Mouse (Mus musculus): ENCODE measurements around the gene Mmachc. TPM values are rescaled to one million over a fixed set of nuclear protein-coding genes. Genes with fewer than 3 reads are reported as not detected.
"Not testable (repeated sequence)": the region's sequence is repeated elsewhere in the genome, so short reads cannot be mapped to it uniquely, and the experiment has no call there.

The Mmachc gene
- polyA plus RNA-seq, 1 experiment: 30.3 TPM

- no peak for DNase-seq
- Histone ChIP-seq H3K36me3 (ENCODE audit: control insufficient read depth, insufficient read depth, low read length) (no peaks in the 10 kb centered on the region), H3K27ac (ENCODE audit: insufficient read depth, low read depth, low read length) (no peak overlapping the region), H3K4me3 (ENCODE audit: insufficient read depth, low read depth, low read length) (no peak overlapping the region), H3K4me1 (ENCODE audit: control insufficient read depth, insufficient read depth, low read length) (peaks cover 12% of the 10 kb centered on the region), H3K27me3 (replicated peaks; ENCODE audit: control insufficient read depth, insufficient read depth, low read length) (no peaks in the 10 kb centered on the region)
- TF ChIP-seq CTCF (conservative IDR thresholded peaks at IDR 0.05; ENCODE audit: insufficient read depth, insufficient read length, low read depth, low read length) (no peak), POLR2A (IDR thresholded peaks at IDR 0.05; ENCODE audit: low read depth, low read length) (no peak)
- WGBS: 97% methylated on average over 1 of the region's 1 CpGs
Observed at GRCm38 (mm10) chr4:116661998-116662397, 46.2 kb downstream of the Mmachc start.

GRCm38 (mm10) chr4:116660829-116661228, 47.4 kb downstream of the Mmachc start:
- WGBS: 55% methylated on average over 6 of the region's 6 CpGs
- Histone ChIP-seq H3K4me3 (ENCODE audit: insufficient read depth, low read depth, low read length) (no peak overlapping the region), H3K4me1 (ENCODE audit: control insufficient read depth, insufficient read depth, low read length) (peaks cover 17% of the 10 kb centered on the region), H3K36me3 (ENCODE audit: control insufficient read depth, insufficient read depth, low read length) (no peaks in the 10 kb centered on the region), H3K27ac (ENCODE audit: insufficient read depth, low read depth, low read length) (peak overlapping the region; percentile 49; the same call in 1 of the 2 replicates), H3K27me3 (replicated peaks; ENCODE audit: control insufficient read depth, insufficient read depth, low read length) (no peaks in the 10 kb centered on the region)
- peak; percentile 83 for DNase-seq
- TF ChIP-seq CTCF (conservative IDR thresholded peaks at IDR 0.05; ENCODE audit: insufficient read depth, insufficient read length, low read depth, low read length) (no peak), POLR2A (IDR thresholded peaks at IDR 0.05; ENCODE audit: low read depth, low read length) (no peak)

GRCm38 (mm10) chr4:116659916-116660315, 48.3 kb downstream of the Mmachc start:
- DNase-seq; H3K27ac ChIP-seq (ENCODE audit: insufficient read depth, low read depth, low read length); H3K36me3 ChIP-seq (ENCODE audit: control insufficient read depth, insufficient read depth, low read length); H3K4me3 ChIP-seq (ENCODE audit: insufficient read depth, low read depth, low read length); H3K27me3 ChIP-seq (replicated peaks; ENCODE audit: control insufficient read depth, insufficient read depth, low read length): not testable (repeated sequence)
- 58% methylated on average over 6 of the region's 6 CpGs for WGBS
- H3K4me1 ChIP-seq (ENCODE audit: control insufficient read depth, insufficient read depth, low read length): peaks cover 24% of the 10 kb centered on the region

GRCm38 (mm10) chr4:116659474-116659873, 48.7 kb downstream of the Mmachc start:
- H3K4me3 ChIP-seq (ENCODE audit: insufficient read depth, low read depth, low read length): peak overlapping the region; percentile 26; the same call in 1 of the 2 replicates
- H3K4me1 ChIP-seq (ENCODE audit: control insufficient read depth, insufficient read depth, low read length): peaks cover 28% of the 10 kb centered on the region
- WGBS: 11% methylated on average over 2 of the region's 2 CpGs
- no peaks in the 10 kb centered on the region for H3K36me3 ChIP-seq (ENCODE audit: control insufficient read depth, insufficient read depth, low read length)
- H3K27me3 ChIP-seq (replicated peaks; ENCODE audit: control insufficient read depth, insufficient read depth, low read length): no peaks in the 10 kb centered on the region
- peak; percentile 96 for DNase-seq
- no peak for TF ChIP-seq POLR2A (IDR thresholded peaks at IDR 0.05; ENCODE audit: low read depth, low read length)
- peak overlapping the region; percentile 99 for H3K27ac ChIP-seq (ENCODE audit: insufficient read depth, low read depth, low read length)

GRCm38 (mm10) chr4:116657971-116658370, 50.2 kb downstream of the Mmachc start:
- no peaks in the 10 kb centered on the region for H3K27me3 ChIP-seq (replicated peaks; ENCODE audit: control insufficient read depth, insufficient read depth, low read length)
- no peaks in the 10 kb centered on the region for H3K36me3 ChIP-seq (ENCODE audit: control insufficient read depth, insufficient read depth, low read length)
- H3K27ac ChIP-seq (ENCODE audit: insufficient read depth, low read depth, low read length): peak overlapping the region; percentile 83
- TF ChIP-seq CTCF (conservative IDR thresholded peaks at IDR 0.05; ENCODE audit: insufficient read depth, insufficient read length, low read depth, low read length): no peak
- TF ChIP-seq POLR2A (IDR thresholded peaks at IDR 0.05; ENCODE audit: low read depth, low read length): no peak
- H3K4me3 ChIP-seq (ENCODE audit: insufficient read depth, low read depth, low read length): no peak overlapping the region; the same call in 1 of the 2 replicates
- 32% methylated on average over 3 of the region's 3 CpGs for WGBS
- peak; percentile 44 for DNase-seq
- peaks cover 31% of the 10 kb centered on the region for H3K4me1 ChIP-seq (ENCODE audit: control insufficient read depth, insufficient read depth, low read length)

- TF ChIP-seq POLR2A (IDR thresholded peaks at IDR 0.05; ENCODE audit: low read depth, low read length): no peak
- no peak for TF ChIP-seq CTCF (conservative IDR thresholded peaks at IDR 0.05; ENCODE audit: insufficient read depth, insufficient read length, low read depth, low read length)
- 60% methylated on average over 3 of the region's 3 CpGs for WGBS
- Histone ChIP-seq H3K4me3 (ENCODE audit: insufficient read depth, low read depth, low read length) (no peak overlapping the region), H3K27me3 (replicated peaks; ENCODE audit: control insufficient read depth, insufficient read depth, low read length) (no peaks in the 10 kb centered on the region), H3K4me1 (ENCODE audit: control insufficient read depth, insufficient read depth, low read length) (peaks cover 36% of the 10 kb centered on the region), H3K27ac (ENCODE audit: insufficient read depth, low read depth, low read length) (peak overlapping the region; percentile 95), H3K36me3 (ENCODE audit: control insufficient read depth, insufficient read depth, low read length) (no peaks in the 10 kb centered on the region)
- DNase-seq: no peak
Observed at GRCm38 (mm10) chr4:116655658-116656057, 52.5 kb downstream of the Mmachc start.

- peaks cover 37% of the 10 kb centered on the region for H3K4me1 ChIP-seq (ENCODE audit: control insufficient read depth, insufficient read depth, low read length)
- peak; percentile 89 for DNase-seq
- 0 out of 2 replicates have a peak, but pooled peaks cover under 1% of the 10 kb centered on the region for H3K36me3 ChIP-seq (ENCODE audit: control insufficient read depth, insufficient read depth, low read length)
- TF ChIP-seq CTCF (conservative IDR thresholded peaks at IDR 0.05; ENCODE audit: insufficient read depth, insufficient read length, low read depth, low read length): no peak
- TF ChIP-seq POLR2A (IDR thresholded peaks at IDR 0.05; ENCODE audit: low read depth, low read length): no peak
- peak overlapping the region; percentile 92 for H3K27ac ChIP-seq (ENCODE audit: insufficient read depth, low read depth, low read length)
- 23% methylated on average over 2 of the region's 2 CpGs for WGBS
- no peak overlapping the region for H3K4me3 ChIP-seq (ENCODE audit: insufficient read depth, low read depth, low read length)
- H3K27me3 ChIP-seq (replicated peaks; ENCODE audit: control insufficient read depth, insufficient read depth, low read length): no peaks in the 10 kb centered on the region
Observed at GRCm38 (mm10) chr4:116655100-116655499, 53.1 kb downstream of the Mmachc start.

- TF ChIP-seq CTCF (conservative IDR thresholded peaks at IDR 0.05; ENCODE audit: insufficient read depth, insufficient read length, low read depth, low read length) (no peak), POLR2A (IDR thresholded peaks at IDR 0.05; ENCODE audit: low read depth, low read length) (no peak)
- DNase-seq: peak; percentile 87
- H3K27me3 ChIP-seq (replicated peaks; ENCODE audit: control insufficient read depth, insufficient read depth, low read length): no peaks in the 10 kb centered on the region
- no peak overlapping the region for H3K4me3 ChIP-seq (ENCODE audit: insufficient read depth, low read depth, low read length)
- 64% methylated on average over 6 of the region's 6 CpGs for WGBS
- peaks cover 30% of the 10 kb centered on the region for H3K4me1 ChIP-seq (ENCODE audit: control insufficient read depth, insufficient read depth, low read length)
- H3K36me3 ChIP-seq (ENCODE audit: control insufficient read depth, insufficient read depth, low read length): 0 out of 2 replicates have a peak, but pooled peaks cover 2% of the 10 kb centered on the region
- H3K27ac ChIP-seq (ENCODE audit: insufficient read depth, low read depth, low read length): peak overlapping the region; percentile 91
Observed at GRCm38 (mm10) chr4:116653228-116653627, 55.0 kb downstream of the Mmachc start.

Other genes starting within 250 kb of the Mmachc start
- gene Mast2, start 244.2 kb downstream of the Mmachc start, polyA plus RNA-seq (2012; rRNA removed): 45.1 and 61.9 TPM in 2 replicates
- 3.6 and 5.2 TPM in 2 replicates for gene Ipp, start 200.9 kb downstream of the Mmachc start, polyA plus RNA-seq (2012; rRNA removed)
- gene Tmem69, start 152.5 kb downstream of the Mmachc start, polyA plus RNA-seq (2012; rRNA removed): 6.0 and 9.9 TPM in 2 replicates
- 46.7 and 57.9 TPM in 2 replicates for gene Gpbp1l1, start 150.7 kb downstream of the Mmachc start, polyA plus RNA-seq (2012; rRNA removed)
- gene Ccdc17, start 111.8 kb downstream of the Mmachc start, polyA plus RNA-seq (2012; rRNA removed): 9.1 and 10.4 TPM in 2 replicates
- gene Nasp, start 80.5 kb downstream of the Mmachc start, polyA plus RNA-seq (2012; rRNA removed): 2.5 and 3.9 TPM in 2 replicates
- gene Akr1a1, start 56.7 kb downstream of the Mmachc start, polyA plus RNA-seq (2012; rRNA removed): 2,926 and 3,067 TPM in 2 replicates
- gene Prdx1, start 22.9 kb downstream of the Mmachc start, polyA plus RNA-seq (2012; rRNA removed): 282 and 478 TPM in 2 replicates
- gene Ccdc163, start 103 bp upstream of the Mmachc start, polyA plus RNA-seq (2012; rRNA removed): 29.2 and 34.5 TPM in 2 replicates
- gene Tesk2, start 12.5 kb upstream of the Mmachc start, polyA plus RNA-seq (2012; rRNA removed): 10.7 and 11.7 TPM in 2 replicates
- 19.2 and 19.6 TPM in 2 replicates for gene Toe1, start 99.2 kb upstream of the Mmachc start, polyA plus RNA-seq (2012; rRNA removed)
- gene Mutyh, start 99.3 kb upstream of the Mmachc start, polyA plus RNA-seq (2012; rRNA removed): 2.7 and 2.9 TPM in 2 replicates
- 2.1 and 2.5 TPM in 2 replicates for gene Hpdl, start 113.3 kb upstream of the Mmachc start, polyA plus RNA-seq (2012; rRNA removed)
- gene Zswim5, start 169.0 kb upstream of the Mmachc start, polyA plus RNA-seq (2012; rRNA removed): 7.4 and 7.5 TPM in 2 replicates